Mouse (Mus musculus): ENCODE data around the gene Cpne7. TPM values are rescaled to one million over a fixed set of nuclear protein-coding genes. Genes with fewer than 3 reads are reported as not detected.

Cpne7 gene
- polyA plus RNA-seq (2015; fragmentation: Nextera tagmentation; extraction: Ambion mirVana), result 1.4 TPM in 2 replicates

DNA sequence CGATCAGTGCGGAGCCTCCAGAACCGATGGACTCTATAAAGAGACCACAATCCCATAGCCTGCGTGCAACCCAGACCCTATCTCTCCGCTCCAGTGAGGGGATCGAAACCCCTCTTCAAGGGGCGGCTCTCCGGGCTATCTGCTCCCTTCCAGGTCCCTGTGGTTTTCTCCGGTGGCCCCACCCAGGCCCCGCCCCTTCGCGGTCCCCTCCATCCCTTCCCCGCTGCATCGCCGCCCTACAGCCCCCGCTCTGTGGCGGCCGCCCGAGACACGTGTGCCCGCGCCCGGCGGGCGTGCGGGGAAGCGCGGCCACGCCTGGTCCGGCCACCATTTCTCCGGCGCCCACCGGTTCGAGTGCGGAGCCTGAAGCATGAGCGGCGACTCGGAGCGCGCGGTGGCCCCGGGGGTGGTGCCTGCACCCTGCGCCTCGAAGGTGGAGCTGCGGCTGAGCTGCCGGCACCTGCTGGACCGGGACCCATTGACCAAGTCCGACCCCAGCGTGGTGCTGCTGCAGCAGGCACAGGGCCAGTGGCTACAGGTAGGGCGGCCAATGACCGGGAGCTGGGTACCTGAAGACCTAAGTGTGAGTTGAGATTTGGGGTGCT is at the start of gene Cpne7:
TSS of gene Cpne7 (plus strand) at position 248 of the 605 bp plus-strand sequence.
- Histone ChIP-seq H3K27ac (replicated peaks) (no peak within 1 kb of the TSS), H3K9me3 (ENCODE audit: control insufficient read depth, low read length) (no peaks in the 10 kb centered on the region), H3K4me1 (replicated peaks; ENCODE audit: control insufficient read depth, insufficient read depth) (0 out of 2 replicates have a peak, but pooled peaks cover 2% of the 10 kb centered on the region), H3K36me3 (ENCODE audit: control insufficient read depth, insufficient read depth, low read length) (no peaks in the 10 kb centered on the region), H3K27me3 (ENCODE audit: control insufficient read depth, insufficient read depth, low read length) (peaks cover 3% of the 10 kb centered on the region; the same call in 1 of the 2 replicates), H3K9ac (ENCODE audit: low read length) (peak within 1 kb of the TSS; percentile 28), H3K4me3 (ENCODE audit: low read depth, low read length) (peak within 1 kb of the TSS; percentile 43), H3K4me2 (replicated peaks; ENCODE audit: low read depth) (peak within 1 kb of the TSS; percentile 67)
- ATAC-seq (ENCODE audit: low FRiP score, low TSS enrichment), result no peak; the same call in 1 of the 2 replicates
- 1% methylated on average over 49 of the region's 51 CpGs for WGBS
- peak; percentile 43 for DNase-seq (ENCODE audit: low spot score)
- TF ChIP-seq CTCF (IDR thresholded peaks at IDR 0.05; ENCODE audit: low read depth) (no peak), EP300 (optimal IDR thresholded peaks at IDR 0.05) (no peak)

DNA sequence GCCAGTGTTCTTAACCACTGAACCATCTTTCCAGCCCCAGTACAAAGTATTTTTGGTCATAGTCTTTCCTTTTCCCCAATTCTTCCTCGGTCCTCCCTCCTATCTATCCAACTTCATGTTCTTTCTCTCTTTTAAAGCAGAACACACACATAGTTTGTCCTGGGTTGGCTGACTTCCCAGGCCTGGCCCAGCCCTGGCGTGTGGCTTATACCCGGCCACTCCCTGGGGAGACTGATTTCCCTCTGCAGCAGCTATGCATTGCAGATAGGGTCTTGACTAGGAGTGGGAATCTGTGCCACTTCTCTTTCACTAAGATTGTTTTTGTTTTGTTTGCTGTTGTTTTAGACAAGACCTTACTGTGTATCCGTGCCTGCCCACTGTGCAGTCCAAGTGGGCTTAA is 46.0 kb upstream of the Cpne7 start:
- no peaks in the 10 kb centered on the region for H3K9me3 ChIP-seq (ENCODE audit: control insufficient read depth, low read length)
- H3K36me3 ChIP-seq (ENCODE audit: control insufficient read depth, insufficient read depth, low read length), result peaks cover 7% of the 10 kb centered on the region; the same call in 1 of the 2 replicates
- H3K4me2 ChIP-seq (replicated peaks; ENCODE audit: low read depth), result no peak overlapping the region
- no peaks in the 10 kb centered on the region for H3K27me3 ChIP-seq (ENCODE audit: control insufficient read depth, insufficient read depth, low read length)
- WGBS, result 34% methylated on average over 4 of the region's 4 CpGs
- H3K4me3 ChIP-seq (ENCODE audit: low read depth, low read length), result no peak overlapping the region
- ATAC-seq (ENCODE audit: low FRiP score, low TSS enrichment) (peak; percentile 61; the same call in 1 of the 2 replicates), DNase-seq (ENCODE audit: low spot score) (peak; percentile 72)
- no peak overlapping the region for H3K27ac ChIP-seq (replicated peaks)
- H3K9ac ChIP-seq (ENCODE audit: low read length), result no peak overlapping the region
- no peaks in the 10 kb centered on the region for H3K4me1 ChIP-seq (replicated peaks; ENCODE audit: control insufficient read depth, insufficient read depth)
- TF ChIP-seq CTCF (IDR thresholded peaks at IDR 0.05; ENCODE audit: low read depth), result no peak
- TF ChIP-seq EP300 (optimal IDR thresholded peaks at IDR 0.05), result no peak

DNA sequence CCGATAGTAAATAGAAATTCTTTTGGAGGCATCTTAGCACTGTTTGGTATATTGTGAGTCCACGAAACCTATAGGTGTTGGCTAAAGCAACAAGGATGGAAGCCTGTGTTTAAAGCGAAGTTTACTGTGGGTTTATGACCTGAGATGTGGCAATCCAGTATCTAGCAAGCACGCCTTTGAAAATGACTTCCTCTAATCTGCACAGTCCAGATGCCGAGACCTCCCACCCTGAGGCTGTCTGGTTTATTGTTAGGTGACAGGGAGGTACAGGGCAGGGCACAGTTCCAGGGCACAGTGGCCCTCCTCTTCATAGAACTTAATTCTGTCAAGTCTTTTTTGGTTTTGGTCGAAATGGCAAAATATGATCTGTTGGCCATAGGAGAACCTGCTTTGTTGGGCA is 40.0 kb upstream of the Cpne7 start:
- no peak for TF ChIP-seq EP300 (optimal IDR thresholded peaks at IDR 0.05)
- no peak for TF ChIP-seq CTCF (IDR thresholded peaks at IDR 0.05; ENCODE audit: low read depth)
- ATAC-seq (ENCODE audit: low FRiP score, low TSS enrichment), result no peak
- Histone ChIP-seq H3K9me3 (ENCODE audit: control insufficient read depth, low read length) (no peaks in the 10 kb centered on the region), H3K9ac (ENCODE audit: low read length) (no peak overlapping the region), H3K27me3 (ENCODE audit: control insufficient read depth, insufficient read depth, low read length) (no peaks in the 10 kb centered on the region), H3K27ac (replicated peaks) (no peak overlapping the region), H3K4me1 (replicated peaks; ENCODE audit: control insufficient read depth, insufficient read depth) (no peaks in the 10 kb centered on the region), H3K4me2 (replicated peaks; ENCODE audit: low read depth) (no peak overlapping the region), H3K4me3 (ENCODE audit: low read depth, low read length) (no peak overlapping the region), H3K36me3 (ENCODE audit: control insufficient read depth, insufficient read depth, low read length) (peaks cover 32% of the 10 kb centered on the region)
- WGBS, result 87% methylated on average over 6 of the region's 6 CpGs
- no peak for DNase-seq (ENCODE audit: low spot score)

DNA sequence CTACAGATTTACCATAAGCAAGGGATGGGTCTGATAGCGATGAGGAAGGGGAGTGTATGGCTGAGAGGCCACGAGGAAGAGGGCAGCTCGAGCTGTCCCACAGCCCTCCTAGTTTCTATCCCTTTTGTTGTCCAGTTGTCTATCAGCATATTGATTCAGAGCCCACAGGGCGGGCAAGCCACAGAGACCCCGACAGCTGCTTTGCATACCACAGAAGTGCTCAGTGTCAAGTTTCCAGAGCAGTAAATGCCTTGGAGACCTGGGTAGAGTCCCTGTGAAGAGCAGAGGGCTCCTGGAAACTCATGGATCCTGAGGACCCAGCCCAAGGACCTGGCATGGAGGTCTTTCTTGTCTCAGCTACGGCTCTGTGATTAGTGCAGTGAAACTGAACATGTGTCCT is 34.2 kb upstream of the Cpne7 start:
- TF ChIP-seq EP300 (optimal IDR thresholded peaks at IDR 0.05) (no peak), CTCF (IDR thresholded peaks at IDR 0.05; ENCODE audit: low read depth) (no peak)
- Histone ChIP-seq H3K4me2 (replicated peaks; ENCODE audit: low read depth) (no peak overlapping the region), H3K36me3 (ENCODE audit: control insufficient read depth, insufficient read depth, low read length) (peaks cover 32% of the 10 kb centered on the region), H3K9ac (ENCODE audit: low read length) (no peak overlapping the region), H3K4me1 (replicated peaks; ENCODE audit: control insufficient read depth, insufficient read depth) (no peaks in the 10 kb centered on the region), H3K4me3 (ENCODE audit: low read depth, low read length) (no peak overlapping the region), H3K9me3 (ENCODE audit: control insufficient read depth, low read length) (no peaks in the 10 kb centered on the region), H3K27ac (replicated peaks) (no peak overlapping the region), H3K27me3 (ENCODE audit: control insufficient read depth, insufficient read depth, low read length) (no peaks in the 10 kb centered on the region)
- WGBS, result 80% methylated on average over 6 of the region's 6 CpGs
- ATAC-seq (ENCODE audit: low FRiP score, low TSS enrichment) (no peak), DNase-seq (ENCODE audit: low spot score) (no peak)

DNA sequence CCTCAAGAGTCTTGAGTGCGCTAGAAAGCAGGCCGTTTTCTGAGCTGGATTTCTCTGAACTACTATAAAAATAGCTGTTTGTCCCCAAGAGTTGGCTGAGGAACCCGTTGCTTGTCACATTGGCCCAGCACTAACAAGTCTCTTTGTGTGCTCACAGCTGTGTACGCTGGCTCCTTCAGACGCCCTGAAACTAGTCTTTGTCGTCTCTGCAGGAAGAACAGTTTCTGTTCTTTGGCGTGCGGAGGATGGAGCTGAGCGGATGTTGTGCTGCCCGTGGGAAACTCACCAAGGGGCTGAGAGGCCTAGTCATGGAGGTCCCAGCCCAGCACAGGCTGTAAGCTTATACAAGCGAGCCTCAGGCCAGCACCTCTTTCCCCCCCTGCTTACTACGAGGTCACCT is 33.6 kb upstream of the Cpne7 start:
- Histone ChIP-seq H3K4me3 (ENCODE audit: low read depth, low read length) (no peak overlapping the region), H3K4me1 (replicated peaks; ENCODE audit: control insufficient read depth, insufficient read depth) (no peaks in the 10 kb centered on the region), H3K27ac (replicated peaks) (no peak overlapping the region), H3K9ac (ENCODE audit: low read length) (no peak overlapping the region), H3K4me2 (replicated peaks; ENCODE audit: low read depth) (no peak overlapping the region), H3K36me3 (ENCODE audit: control insufficient read depth, insufficient read depth, low read length) (peaks cover 33% of the 10 kb centered on the region), H3K9me3 (ENCODE audit: control insufficient read depth, low read length) (no peaks in the 10 kb centered on the region), H3K27me3 (ENCODE audit: control insufficient read depth, insufficient read depth, low read length) (no peaks in the 10 kb centered on the region)
- ATAC-seq (ENCODE audit: low FRiP score, low TSS enrichment), result no peak; the same call in 1 of the 2 replicates
- 86% methylated on average over 12 of the region's 12 CpGs for WGBS
- TF ChIP-seq EP300 (optimal IDR thresholded peaks at IDR 0.05) (no peak), CTCF (IDR thresholded peaks at IDR 0.05; ENCODE audit: low read depth) (no peak)
- no peak for DNase-seq (ENCODE audit: low spot score)

DNA sequence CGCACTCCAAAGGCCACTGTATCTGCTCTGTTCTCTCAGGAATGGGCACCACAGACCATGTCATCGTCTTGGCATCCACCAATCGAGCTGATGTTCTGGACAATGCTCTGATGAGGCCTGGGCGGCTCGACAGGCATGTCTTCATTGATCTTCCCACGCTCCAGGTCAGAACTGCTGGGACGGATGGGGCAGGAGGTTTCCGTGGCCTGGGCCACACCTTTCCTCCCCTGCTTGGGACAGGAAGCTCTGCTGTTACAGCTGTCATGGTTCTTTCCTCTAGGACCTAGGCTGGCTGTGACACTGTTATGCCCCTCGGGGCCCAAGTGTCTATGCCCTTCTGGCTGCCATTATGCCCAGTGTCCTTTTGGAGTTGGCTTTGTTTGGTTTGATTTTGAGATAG is 29.9 kb upstream of the Cpne7 start:
- Histone ChIP-seq H3K9me3 (ENCODE audit: control insufficient read depth, low read length) (no peaks in the 10 kb centered on the region), H3K27ac (replicated peaks) (no peak overlapping the region), H3K4me1 (replicated peaks; ENCODE audit: control insufficient read depth, insufficient read depth) (no peaks in the 10 kb centered on the region), H3K36me3 (ENCODE audit: control insufficient read depth, insufficient read depth, low read length) (peaks cover 46% of the 10 kb centered on the region), H3K4me3 (ENCODE audit: low read depth, low read length) (no peak overlapping the region), H3K9ac (ENCODE audit: low read length) (no peak overlapping the region), H3K4me2 (replicated peaks; ENCODE audit: low read depth) (no peak overlapping the region), H3K27me3 (ENCODE audit: control insufficient read depth, insufficient read depth, low read length) (no peaks in the 10 kb centered on the region)
- WGBS, result 90% methylated on average over 9 of the region's 9 CpGs
- ATAC-seq (ENCODE audit: low FRiP score, low TSS enrichment), result no peak
- no peak for DNase-seq (ENCODE audit: low spot score)
- no peak for TF ChIP-seq EP300 (optimal IDR thresholded peaks at IDR 0.05)
- TF ChIP-seq CTCF (IDR thresholded peaks at IDR 0.05; ENCODE audit: low read depth), result no peak

Measured in stomach, postnatal 0 days (tissue).